Mouse (Mus musculus): Measurements from ENCODE around the gene Hpgds. TPM values are rescaled to one million over a fixed set of nuclear protein-coding genes. Genes with fewer than 3 reads are reported as not detected.

The Hpgds gene
- total and polyA plus RNA-seq, 3 experiments: 0.47 to 1.1 (median 0.57) TPM

DNA sequence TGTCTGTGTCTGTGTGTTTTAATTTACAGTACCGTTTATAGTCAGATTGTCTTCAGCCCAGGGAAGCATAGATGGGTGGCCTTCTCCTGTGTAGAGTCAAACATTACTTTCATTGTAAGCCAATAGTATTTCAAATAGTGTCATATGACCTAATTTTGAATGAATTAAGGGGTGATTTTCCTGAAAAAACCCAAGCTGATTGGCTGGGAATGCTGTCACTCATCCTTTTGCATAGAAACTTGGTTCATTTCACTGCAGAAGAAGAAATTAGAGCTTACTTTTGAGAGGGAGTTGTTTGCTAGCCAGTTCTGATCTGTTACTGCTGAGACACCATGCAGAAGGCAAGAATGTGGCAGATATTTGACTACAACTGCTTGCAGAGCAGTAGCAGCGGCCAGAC lies 69.5 kb downstream of the Hpgds start:
- Histone ChIP-seq H3K4me3 (no peak overlapping the region), H3K27me3 (ENCODE audit: control insufficient read depth, insufficient read depth, low read length) (no peaks in the 10 kb centered on the region), H3K9ac (ENCODE audit: low read depth, low read length) (no peak overlapping the region), H3K36me3 (ENCODE audit: control insufficient read depth, insufficient read depth, low read length) (peaks cover 2% of the 10 kb centered on the region), H3K79me2 (replicated peaks; ENCODE audit: control insufficient read depth, insufficient read depth, low read length) (no peaks in the 10 kb centered on the region), H3K4me1 (ENCODE audit: control insufficient read depth, insufficient read depth, low read length) (no peaks in the 10 kb centered on the region), H3K27ac (no peak overlapping the region)
- no peak for DNase-seq
- no peak for TF ChIP-seq EP300 (IDR thresholded peaks at IDR 0.05; ENCODE audit: insufficient read depth, low read depth, low read length)
- no peak for TF ChIP-seq POLR2A (IDR thresholded peaks at IDR 0.05; ENCODE audit: insufficient read depth, low read depth, low read length)
- TF ChIP-seq CTCF (IDR thresholded peaks at IDR 0.05): no peak
- intact Hi-C loops (cut with DNase I): no loop called here
- 86% methylated on average over 2 of the region's 2 CpGs for WGBS

Other genes with a start within 250 kb of the Hpgds start
- 10 to 100 TPM; 14.1 to 16.3 TPM for gene Smarcad1, start 102.3 kb downstream of the Hpgds start, total RNA-seq (2021)
- gene Smarcad1, start 102.3 kb downstream of the Hpgds start, polyA plus RNA-seq (2012; rRNA removed): 7.8 and 13.2 TPM in 2 replicates
- under 1 TPM in 1 of 2 experiments, not detected in 1; 0.14 TPM for gene C130060K24Rik, start 236.2 kb upstream of the Hpgds start, total RNA-seq (2021)
- gene C130060K24Rik, start 236.2 kb upstream of the Hpgds start, polyA plus RNA-seq (2012; rRNA removed): not detected in 2 replicates